Mouse (Mus musculus): ENCODE measurements at regions not wholly inside any gene's neighbourhood (a gene's known extent, or its start where the extent isn't known, plus 50 kb on each side); places are given as distances from the start of the nearest gene placed in this dataset.

DNA sequence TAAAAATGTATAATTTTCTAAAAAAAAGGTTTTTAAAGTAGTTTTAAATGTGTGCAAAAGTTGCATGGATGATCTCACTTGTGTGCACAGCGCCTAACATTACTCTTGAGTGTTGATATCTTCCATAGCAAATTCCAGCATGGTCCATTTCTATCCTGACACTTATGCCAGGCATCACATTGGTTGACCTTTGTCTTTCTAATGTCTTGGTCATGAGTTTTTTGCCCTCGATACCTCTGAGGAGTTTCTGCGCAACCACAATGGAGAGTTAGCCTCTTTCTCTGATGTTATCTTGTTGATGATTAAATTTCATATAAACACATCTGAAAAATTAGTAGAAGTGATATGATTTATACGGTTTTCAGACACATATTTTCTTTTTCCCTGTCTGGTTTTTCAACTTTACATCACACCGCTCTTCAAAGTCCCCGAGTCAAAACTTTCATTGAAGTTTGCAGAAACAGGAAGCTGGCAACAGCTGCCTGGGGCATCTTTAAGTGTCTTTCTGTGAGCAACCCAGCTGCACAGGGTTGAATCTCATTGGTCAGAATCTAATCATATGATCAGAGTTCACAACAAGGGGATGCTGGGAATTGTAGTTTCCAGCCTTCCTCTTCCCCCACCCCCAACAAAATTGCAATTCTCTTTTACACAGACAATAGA is 107.8 kb upstream of the Arhgap24 start:
- no peak for TF ChIP-seq POLR2A (IDR thresholded peaks at IDR 0.05; ENCODE audit: control insufficient read depth, low read depth, low read length)
- TF ChIP-seq CTCF (IDR thresholded peaks at IDR 0.05; ENCODE audit: control insufficient read depth, insufficient read depth, insufficient replicate concordance, low read depth, low read length): no peak

Measured in testis, adult 2 months (tissue).